Mouse (Mus musculus) bone marrow macrophage, adult 2 months (primary cell): Measurements from ENCODE around the gene Rex1bd. TPM values are rescaled to one million over a fixed set of nuclear protein-coding genes. Genes with fewer than 3 reads are reported as not detected.

Experiments used
- H3K27ac ChIP-seq: 2 replicates; pipeline ENCODE4 v1.5.1; 2012; ENCODE audit warnings: low read depth, low read length; ENCODE audit not compliant: insufficient read depth
- H3K4me1 ChIP-seq: 2 replicates; pipeline ENCODE4 v1.6.1; 2012; ENCODE audit warnings: low read length; ENCODE audit not compliant: control insufficient read depth, insufficient read depth
- H3K4me3 ChIP-seq: 2 replicates; pipeline ENCODE4 v1.5.1; 2012; ENCODE audit warnings: mild to moderate bottlenecking, low read length, moderate library complexity; ENCODE audit not compliant: insufficient read depth
- CTCF ChIP-seq: IDR thresholded peaks from 2 replicates; pipeline ENCODE4 v1.5.1; 2012; ENCODE audit warnings: low read depth, mild to moderate bottlenecking, low read length, moderate library complexity
- POLR2A ChIP-seq: IDR thresholded peaks from 2 replicates; pipeline ENCODE4 v1.6.1; 2012; ENCODE audit warnings: mild to moderate bottlenecking, low read depth, low read length, borderline replicate concordance
- polyA plus RNA-seq: library from polyadenylated mRNA; stranded (reverse); fragments of >200 nt; gene quantifications from 2 replicates; pipeline ENCODE4 v1.2.4, GENCODE M21; 2012; ENCODE audit not compliant: missing spikeins, insufficient read depth, insufficient read length

The Rex1bd gene
- polyA plus RNA-seq, 1 experiment = 80.7 TPM

GRCm38 (mm10) chr8:70456996-70457395 lies 49.6 kb downstream of the Rex1bd start:
- TF ChIP-seq CTCF (no peak), POLR2A (no peak)
- no peak overlapping the region for H3K4me3 ChIP-seq
- H3K27ac ChIP-seq = no peak overlapping the region
- H3K4me1 ChIP-seq = peaks cover 2% of the 10 kb centered on the region; the same call in 1 of the 2 replicates

Other genes with a start within 250 kb of the Rex1bd start
- 27.4 and 29.3 TPM in 2 replicates for gene Homer3, start 223.9 kb downstream of the Rex1bd start, polyA plus RNA-seq
- 23.9 and 24.3 TPM in 2 replicates for gene Ddx49, start 204.3 kb downstream of the Rex1bd start, polyA plus RNA-seq
- 119 and 139 TPM in 2 replicates for gene Cope, start 204.2 kb downstream of the Rex1bd start, polyA plus RNA-seq
- not detected in 2 replicates for gene Cers1, start 191.0 kb downstream of the Rex1bd start, polyA plus RNA-seq
- gene Gdf1, start 176.9 kb downstream of the Rex1bd start, polyA plus RNA-seq = not detected in 2 replicates
- 30.6 and 31.6 TPM in 2 replicates for gene Upf1, start 153.5 kb downstream of the Rex1bd start, polyA plus RNA-seq
- gene Comp, start 133.2 kb downstream of the Rex1bd start, polyA plus RNA-seq = 1.1 and 1.2 TPM in 2 replicates
- 8.4 and 8.9 TPM in 2 replicates for gene Crtc1, start 67.2 kb downstream of the Rex1bd start, polyA plus RNA-seq
- 10.8 and 10.9 TPM in 2 replicates for gene Klhl26, start 29.8 kb downstream of the Rex1bd start, polyA plus RNA-seq
- gene Tmem59l, start 19.4 kb downstream of the Rex1bd start, polyA plus RNA-seq = not detected in 2 replicates
- gene Crlf1, start 13.6 kb downstream of the Rex1bd start, polyA plus RNA-seq = 0.97 and 1.0 TPM in 2 replicates
- 825 and 873 TPM in 2 replicates for gene Uba52, start 4.0 kb upstream of the Rex1bd start, polyA plus RNA-seq
- 163 and 178 TPM in 2 replicates for gene Fkbp8, start 21.0 kb upstream of the Rex1bd start, polyA plus RNA-seq
- 82.2 and 82.3 TPM in 2 replicates for gene Kxd1, start 21.2 kb upstream of the Rex1bd start, polyA plus RNA-seq
- gene Ell, start 32.7 kb upstream of the Rex1bd start, polyA plus RNA-seq = 17.1 TPM in 2 replicates
- gene Isyna1, start 87.6 kb upstream of the Rex1bd start, polyA plus RNA-seq = 36.0 and 41.4 TPM in 2 replicates
- gene Ssbp4, start 102.1 kb upstream of the Rex1bd start, polyA plus RNA-seq = 106 and 123 TPM in 2 replicates
- 185 and 197 TPM in 2 replicates for gene Lrrc25, start 109.4 kb upstream of the Rex1bd start, polyA plus RNA-seq
- 3.3 and 4.9 TPM in 2 replicates for gene Gdf15, start 125.7 kb upstream of the Rex1bd start, polyA plus RNA-seq
- gene Pgpep1, start 153.6 kb upstream of the Rex1bd start, polyA plus RNA-seq = 33.0 and 35.2 TPM in 2 replicates
- gene Lsm4, start 166.5 kb upstream of the Rex1bd start, polyA plus RNA-seq = 62.3 and 65.9 TPM in 2 replicates
- 102 and 111 TPM in 2 replicates for gene Jund, start 192.2 kb upstream of the Rex1bd start, polyA plus RNA-seq
- gene Iqcn, start 196.7 kb upstream of the Rex1bd start, polyA plus RNA-seq = not detected in 2 replicates
- not detected in 2 replicates for gene Gm3336, start 211.8 kb upstream of the Rex1bd start, polyA plus RNA-seq
- not detected in 2 replicates for gene Pde4c, start 217.0 kb upstream of the Rex1bd start, polyA plus RNA-seq
- gene Rab3a, start 247.9 kb upstream of the Rex1bd start, polyA plus RNA-seq = 7.9 and 9.4 TPM in 2 replicates